Mouse (Mus musculus) stomach, embryonic 15.5 days (tissue): ENCODE measurements at regions not wholly inside any gene's neighbourhood (a gene's known extent, or its start where the extent isn't known, plus 50 kb on each side); places are given as distances from the start of the nearest gene placed in this dataset.

Source experiments
- ATAC-seq: fragments of 200-750 bp; cut with Nextera tagmentation; 2 replicates; pipeline ENCODE4 v1.8.0; 2017; ENCODE audit warnings: low read depth, moderate number of reproducible peaks, moderate TSS enrichment; ENCODE audit not compliant: insufficient read depth, low FRiP score
- H3K27ac ChIP-seq: fragments of 300-500 bp; sonication (generic); 2 replicates; pipeline ENCODE4 v1.5.1; 2015; ENCODE audit warnings: mild to moderate bottlenecking, inconsistent platforms
- H3K27me3 ChIP-seq: fragments of 300-500 bp; sonication (generic); replicated peaks from 2 replicates; pipeline ENCODE4 v1.6.1; 2015; ENCODE audit warnings: inconsistent platforms
- H3K36me3 ChIP-seq: fragments of 300-500 bp; sonication (generic); 2 replicates; pipeline ENCODE4 v1.6.1; 2015; ENCODE audit warnings: inconsistent platforms
- H3K4me1 ChIP-seq: fragments of 300-500 bp; sonication (generic); 2 replicates; pipeline ENCODE4 v1.6.1; 2015; ENCODE audit warnings: inconsistent platforms
- H3K4me2 ChIP-seq: fragments of 300-500 bp; sonication (generic); 2 replicates; pipeline ENCODE4 v1.6.1; 2015; ENCODE audit warnings: mild to moderate bottlenecking, inconsistent platforms
- H3K4me3 ChIP-seq: fragments of 300-500 bp; sonication (generic); replicated peaks from 2 replicates; pipeline ENCODE4 v1.5.1; 2015; ENCODE audit warnings: inconsistent platforms
- H3K9ac ChIP-seq: fragments of 300-500 bp; sonication (generic); 2 replicates; pipeline ENCODE4 v1.6.1; 2015; ENCODE audit warnings: inconsistent platforms
- H3K9me3 ChIP-seq: fragments of 300-500 bp; sonication (generic); 2 replicates; pipeline ENCODE4 v1.6.1; 2016; ENCODE audit warnings: inconsistent platforms
- WGBS: fragments of 180-500 bp; shearing (Covaris S2); methylation state at CpG from one replicate; pipeline ENCODE4 v1.1.7; 2015; 5-methylcytosine and 5-hydroxymethylcytosine counted together

GRCm38 (mm10) chr8:125367374-125367773 lies 202.2 kb downstream of the Sipa1l2 start:
- peaks cover 14% of the 10 kb centered on the region; the same call in 1 of the 2 replicates for H3K4me1 ChIP-seq
- H3K9me3 ChIP-seq = no peaks in the 10 kb centered on the region
- WGBS = 69% methylated on average over 4 of the region's 4 CpGs
- no peak overlapping the region for H3K27ac ChIP-seq
- no peak overlapping the region for H3K9ac ChIP-seq
- no peak overlapping the region for H3K4me3 ChIP-seq
- 0 out of 2 replicates have a peak, but pooled peaks cover 3% of the 10 kb centered on the region for H3K27me3 ChIP-seq
- H3K36me3 ChIP-seq = no peaks in the 10 kb centered on the region
- no peak for ATAC-seq
- H3K4me2 ChIP-seq = no peak overlapping the region

GRCm38 (mm10) chr8:125365004-125365403 lies 204.6 kb downstream of the Sipa1l2 start:
- H3K36me3 ChIP-seq = no peaks in the 10 kb centered on the region
- H3K27ac ChIP-seq = no peak overlapping the region
- H3K9ac ChIP-seq = no peak overlapping the region
- no peaks in the 10 kb centered on the region for H3K9me3 ChIP-seq
- 86% methylated on average over 5 of the region's 5 CpGs for WGBS
- H3K27me3 ChIP-seq = 0 out of 2 replicates have a peak, but pooled peaks cover 3% of the 10 kb centered on the region
- no peak overlapping the region for H3K4me2 ChIP-seq
- H3K4me3 ChIP-seq = no peak overlapping the region
- ATAC-seq = no peak
- peaks cover 14% of the 10 kb centered on the region; the same call in 1 of the 2 replicates for H3K4me1 ChIP-seq

GRCm38 (mm10) chr8:125359456-125359855 lies 210.2 kb downstream of the Sipa1l2 start:
- Histone ChIP-seq H3K9me3 (no peaks in the 10 kb centered on the region), H3K27me3 (no peaks in the 10 kb centered on the region), H3K9ac (no peak overlapping the region), H3K4me3 (no peak overlapping the region), H3K27ac (no peak overlapping the region), H3K4me2 (no peak overlapping the region), H3K36me3 (no peaks in the 10 kb centered on the region), H3K4me1 (0 out of 2 replicates have a peak, but pooled peaks cover 3% of the 10 kb centered on the region)
- ATAC-seq = no peak
- WGBS = 60% methylated on average over 2 of the region's 2 CpGs

- Histone ChIP-seq H3K36me3 (no peaks in the 10 kb centered on the region), H3K27me3 (no peaks in the 10 kb centered on the region), H3K27ac (no peak overlapping the region), H3K9ac (no peak overlapping the region), H3K4me1 (no peaks in the 10 kb centered on the region), H3K9me3 (no peaks in the 10 kb centered on the region), H3K4me3 (no peak overlapping the region), H3K4me2 (no peak overlapping the region)
- no peak for ATAC-seq
- 74% methylated on average over 3 of the region's 3 CpGs for WGBS
Observed at GRCm38 (mm10) chr8:125357759-125358158, 211.8 kb downstream of the Sipa1l2 start.

GRCm38 (mm10) chr8:125355059-125355509 lies 214.5 kb downstream of the Sipa1l2 start:
- Histone ChIP-seq H3K4me1 (no peaks in the 10 kb centered on the region), H3K27me3 (no peaks in the 10 kb centered on the region), H3K9ac (no peak overlapping the region), H3K36me3 (no peaks in the 10 kb centered on the region), H3K9me3 (no peaks in the 10 kb centered on the region), H3K4me3 (no peak overlapping the region), H3K4me2 (no peak overlapping the region), H3K27ac (no peak overlapping the region)
- ATAC-seq = no peak
- 73% methylated on average over 7 of the region's 7 CpGs for WGBS

GRCm38 (mm10) chr8:125352276-125352675 lies 217.3 kb downstream of the Sipa1l2 start:
- H3K36me3 ChIP-seq = no peaks in the 10 kb centered on the region
- no peak overlapping the region for H3K27ac ChIP-seq
- WGBS = 74% methylated on average over 3 of the region's 3 CpGs
- no peaks in the 10 kb centered on the region for H3K27me3 ChIP-seq
- no peak overlapping the region for H3K9ac ChIP-seq
- no peak for ATAC-seq
- no peaks in the 10 kb centered on the region for H3K9me3 ChIP-seq
- no peak overlapping the region for H3K4me3 ChIP-seq
- H3K4me1 ChIP-seq = peaks cover 18% of the 10 kb centered on the region
- H3K4me2 ChIP-seq = no peak overlapping the region

- no peak overlapping the region for H3K4me3 ChIP-seq
- no peak overlapping the region for H3K27ac ChIP-seq
- H3K9ac ChIP-seq = no peak overlapping the region
- peaks cover 18% of the 10 kb centered on the region for H3K4me1 ChIP-seq
- no peaks in the 10 kb centered on the region for H3K27me3 ChIP-seq
- no peaks in the 10 kb centered on the region for H3K36me3 ChIP-seq
- H3K9me3 ChIP-seq = no peaks in the 10 kb centered on the region
- 64% methylated on average over 8 of the region's 8 CpGs for WGBS
- ATAC-seq = no peak
- no peak overlapping the region for H3K4me2 ChIP-seq
Observed at GRCm38 (mm10) chr8:125351486-125352032, 218.0 kb downstream of the Sipa1l2 start.

GRCm38 (mm10) chr8:125349290-125350025 lies 220.2 kb downstream of the Sipa1l2 start:
- Histone ChIP-seq H3K9me3 (no peaks in the 10 kb centered on the region), H3K36me3 (no peaks in the 10 kb centered on the region), H3K9ac (no peak overlapping the region), H3K27me3 (no peaks in the 10 kb centered on the region), H3K4me3 (no peak overlapping the region), H3K4me2 (0 out of 2 replicates have a peak overlapping the region, but pooled peaks have one; percentile 8), H3K4me1 (peaks cover 18% of the 10 kb centered on the region), H3K27ac (no peak overlapping the region)
- WGBS = 15% methylated on average over 7 of the region's 7 CpGs
- ATAC-seq = peak; percentile 87

DNA sequence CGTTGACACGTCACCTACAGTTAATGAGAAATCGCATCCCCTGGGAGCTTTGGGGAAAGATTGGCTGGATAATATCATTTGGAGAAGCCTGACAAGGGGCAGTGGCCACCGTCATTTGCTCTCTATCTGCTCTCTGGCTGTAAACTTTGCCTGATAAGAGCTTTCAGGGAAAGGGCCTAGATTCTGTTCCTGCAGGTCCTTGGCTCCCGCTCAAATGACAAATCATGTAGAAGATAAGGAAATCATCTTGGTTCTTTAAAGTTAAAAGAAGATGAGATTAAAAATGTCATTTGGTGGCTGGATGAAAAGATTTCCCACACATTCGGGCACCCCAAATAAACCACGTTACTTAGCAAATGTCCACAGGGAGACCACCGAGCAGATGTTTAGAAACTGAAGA lies 223.4 kb downstream of the Sipa1l2 start:
- no peak overlapping the region for H3K27ac ChIP-seq
- H3K27me3 ChIP-seq = no peaks in the 10 kb centered on the region
- H3K9ac ChIP-seq = no peak overlapping the region
- peaks cover 32% of the 10 kb centered on the region for H3K4me1 ChIP-seq
- no peak overlapping the region for H3K4me2 ChIP-seq
- H3K36me3 ChIP-seq = no peaks in the 10 kb centered on the region
- WGBS = 48% methylated on average over 8 of the region's 8 CpGs
- no peaks in the 10 kb centered on the region for H3K9me3 ChIP-seq
- H3K4me3 ChIP-seq = no peak overlapping the region
- ATAC-seq = no peak

DNA sequence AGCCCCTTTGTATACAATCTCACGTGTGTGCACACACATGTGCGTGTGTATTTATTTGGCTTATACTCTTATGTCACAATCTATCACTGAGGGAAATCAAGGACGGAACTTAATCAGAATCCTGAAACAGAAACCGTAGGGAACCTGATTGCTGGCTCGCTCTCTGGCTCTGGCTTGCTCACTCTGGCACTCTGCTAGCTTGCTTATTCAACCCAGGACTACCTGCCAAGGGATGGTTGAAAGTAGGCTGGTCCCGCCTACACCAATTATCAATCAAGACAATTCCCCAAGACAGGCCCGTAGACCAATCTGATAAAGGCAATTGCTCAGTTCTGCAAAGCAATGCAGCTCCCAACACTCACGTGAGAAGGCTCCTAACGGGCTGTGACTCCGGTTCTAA lies 224.0 kb downstream of the Sipa1l2 start:
- H3K27ac ChIP-seq = no peak overlapping the region
- ATAC-seq = no peak
- H3K27me3 ChIP-seq = no peaks in the 10 kb centered on the region

DNA sequence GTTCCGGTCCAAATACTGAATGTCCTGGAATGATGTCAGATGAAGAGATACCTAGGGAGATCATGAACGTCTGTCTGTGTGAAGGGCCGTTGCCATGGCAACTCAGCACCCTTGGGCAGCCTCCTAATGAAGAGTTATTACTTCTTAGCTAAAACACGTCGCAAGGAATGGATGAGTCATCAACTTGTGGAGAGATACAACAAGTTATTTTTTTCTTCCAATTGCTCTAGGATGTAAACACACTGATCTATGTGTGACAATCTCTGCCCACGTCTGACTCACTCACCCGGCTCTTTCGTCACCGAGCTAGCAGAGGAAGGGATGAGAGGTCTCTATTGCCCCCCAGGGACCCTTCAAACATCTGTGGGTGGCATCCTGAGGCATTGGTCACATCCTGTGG lies 225.7 kb downstream of the Sipa1l2 start:
- no peak for ATAC-seq
- Histone ChIP-seq H3K27ac (no peak overlapping the region), H3K36me3 (no peaks in the 10 kb centered on the region), H3K4me3 (no peak overlapping the region), H3K9ac (no peak overlapping the region), H3K4me1 (peaks cover 22% of the 10 kb centered on the region; the same call in 1 of the 2 replicates), H3K9me3 (no peaks in the 10 kb centered on the region), H3K27me3 (no peaks in the 10 kb centered on the region), H3K4me2 (no peak overlapping the region)
- 43% methylated on average over 9 of the region's 9 CpGs for WGBS

More for the DNA sequence above, 224.0 kb downstream of the Sipa1l2 start:
- WGBS = 75% methylated on average over 10 of the region's 10 CpGs
- no peak overlapping the region for H3K9ac ChIP-seq
- no peak overlapping the region for H3K4me2 ChIP-seq
- H3K9me3 ChIP-seq = no peaks in the 10 kb centered on the region
- H3K36me3 ChIP-seq = no peaks in the 10 kb centered on the region
- peaks cover 32% of the 10 kb centered on the region for H3K4me1 ChIP-seq
- H3K4me3 ChIP-seq = no peak overlapping the region

DNA sequence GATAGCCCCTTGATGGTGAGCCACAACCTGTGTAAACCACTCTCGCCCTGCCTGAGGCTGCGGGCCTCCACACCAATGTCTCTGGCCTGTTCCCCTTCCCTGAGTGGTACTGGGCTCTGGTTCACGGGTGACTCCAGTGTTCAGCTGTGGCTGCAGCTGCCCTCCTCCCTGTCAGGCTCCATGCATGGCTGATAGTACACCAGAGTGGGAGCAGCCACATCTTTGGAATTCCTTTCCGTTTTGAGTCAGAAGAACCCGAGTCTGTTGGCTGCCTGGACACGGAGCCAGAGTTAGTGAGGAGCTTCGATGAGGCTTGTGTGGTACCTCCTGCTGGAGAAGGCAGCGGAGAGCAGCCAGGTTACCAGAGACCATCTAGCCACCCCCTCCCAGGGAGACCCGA lies 227.1 kb downstream of the Sipa1l2 start:
- H3K27ac ChIP-seq = no peak overlapping the region
- H3K4me3 ChIP-seq = no peak overlapping the region
- H3K9ac ChIP-seq = no peak overlapping the region
- ATAC-seq = no peak
- H3K4me2 ChIP-seq = no peak overlapping the region
- H3K36me3 ChIP-seq = no peaks in the 10 kb centered on the region
- H3K9me3 ChIP-seq = no peaks in the 10 kb centered on the region
- 56% methylated on average over 9 of the region's 9 CpGs for WGBS
- H3K4me1 ChIP-seq = peaks cover 21% of the 10 kb centered on the region
- H3K27me3 ChIP-seq = no peaks in the 10 kb centered on the region
